Mouse (Mus musculus): ENCODE results near the gene Pak4.

DNA sequence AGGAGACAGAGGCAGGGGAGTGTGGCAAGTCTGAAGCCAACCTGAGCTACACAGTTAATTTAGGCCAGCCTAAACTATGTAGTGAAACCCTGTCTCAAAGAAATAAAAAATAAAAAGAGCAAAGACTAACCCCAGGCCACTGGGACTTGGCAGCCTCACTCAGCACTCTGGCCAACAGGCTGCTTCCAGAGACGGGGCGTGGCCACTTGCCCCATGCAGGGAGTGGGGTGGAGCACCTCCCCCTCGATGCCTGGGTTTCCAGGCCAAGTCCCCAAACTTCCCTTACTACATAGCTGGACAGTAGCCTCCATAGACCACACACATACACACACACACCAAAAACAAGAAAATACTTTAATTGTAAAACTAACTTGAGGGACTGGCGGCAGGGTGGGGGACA lies 39.5 kb downstream of the Pak4 start:
- TF ChIP-seq GATA1 (IDR thresholded peaks at IDR 0.05; ENCODE audit: low read length) (no peak), TAL1 (IDR thresholded peaks at IDR 0.05; ENCODE audit: low read length) (no peak)
